Mouse (Mus musculus): ENCODE results near the gene Pkm. TPM values are rescaled to one million over a fixed set of nuclear protein-coding genes. Genes with fewer than 3 reads are reported as not detected.
A peak's percentile ranks its signal among the peaks of the same experiment; 100 is the strongest.

Pkm gene
- polyA plus RNA-seq (2015; fragmentation: Nextera tagmentation; extraction: Ambion mirVana) = 647 and 692 TPM in 2 replicates

DNA sequence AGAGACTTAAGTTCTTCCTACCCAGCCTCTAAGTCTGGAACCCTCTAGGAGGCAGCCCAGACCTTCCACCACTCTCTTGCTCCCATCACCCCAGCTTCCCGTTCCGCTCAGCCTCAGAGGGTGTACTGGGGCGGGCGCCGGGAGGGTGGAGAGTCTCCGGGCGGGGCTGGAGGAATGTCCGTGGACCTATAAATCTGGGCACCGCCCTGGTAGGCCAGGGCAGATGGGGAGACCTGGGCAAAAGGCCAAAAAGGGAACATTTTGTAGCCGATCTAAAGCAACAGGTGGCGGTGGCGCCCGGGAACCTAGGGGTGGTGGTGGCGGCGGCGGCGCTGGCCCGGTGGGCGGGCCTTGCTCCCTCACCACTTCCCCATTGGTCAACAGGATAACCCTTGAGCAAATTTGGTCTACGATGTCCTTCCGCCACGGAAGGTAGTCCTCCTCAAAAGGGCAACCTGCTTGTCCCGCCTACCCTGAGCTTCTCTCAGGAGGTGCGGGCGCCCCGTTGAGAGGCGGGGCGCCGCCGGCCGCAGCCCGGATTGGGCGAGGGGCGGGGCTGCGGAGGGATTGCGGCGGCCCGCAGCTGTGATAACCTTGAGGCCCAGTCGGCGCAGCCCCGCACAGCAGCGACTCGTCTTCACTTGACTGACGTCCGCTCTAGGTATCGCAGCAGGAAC lies at the start of gene Pkm:
TSS of gene Pkm (plus strand) at position 411 of the 677 bp plus-strand sequence.
- peak; percentile 36; the same call in 1 of the 2 replicates for TF ChIP-seq CTCF (IDR thresholded peaks at IDR 0.05; ENCODE audit: low read depth)
- Histone ChIP-seq H3K36me3 (ENCODE audit: insufficient read depth, low read length) (0 out of 2 replicates have a peak, but pooled peaks cover under 1% of the 10 kb centered on the region), H3K4me3 (replicated peaks; ENCODE audit: low read depth, low read length) (peak within 1 kb of the TSS; percentile 76), H3K9me3 (replicated peaks; ENCODE audit: low read length) (no peaks in the 10 kb centered on the region), H3K9ac (ENCODE audit: low read depth, low read length) (peak within 1 kb of the TSS; percentile 74), H3K4me1 (replicated peaks; ENCODE audit: insufficient read depth, low read length) (peaks cover 29% of the 10 kb centered on the region), H3K27me3 (ENCODE audit: insufficient read depth, low read length) (no peaks in the 10 kb centered on the region), H3K27ac (peak within 1 kb of the TSS; percentile 94), H3K4me2 (ENCODE audit: low read length) (peak within 1 kb of the TSS; percentile 70)
- WGBS = 2% methylated on average over 41 of the region's 46 CpGs
- ATAC-seq (replicated peaks; ENCODE audit: low FRiP score, low read depth) = peak; percentile 91
- peak; percentile 97 for DNase-seq (ENCODE audit: low spot score)

GRCm38 (mm10) chr9:59610950-59611349 lies 45.2 kb upstream of the Pkm start:
- no peak overlapping the region for H3K9ac ChIP-seq (ENCODE audit: low read depth, low read length)
- no peaks in the 10 kb centered on the region for H3K4me1 ChIP-seq (replicated peaks; ENCODE audit: insufficient read depth, low read length)
- no peak overlapping the region for H3K4me2 ChIP-seq (ENCODE audit: low read length)
- TF ChIP-seq CTCF (IDR thresholded peaks at IDR 0.05; ENCODE audit: low read depth) = no peak
- 88% methylated on average over 2 of the region's 2 CpGs for WGBS
- ATAC-seq (replicated peaks; ENCODE audit: low FRiP score, low read depth) = no peak
- no peak overlapping the region for H3K27ac ChIP-seq
- DNase-seq (ENCODE audit: low spot score) = no peak
- H3K36me3 ChIP-seq (ENCODE audit: insufficient read depth, low read length) = no peaks in the 10 kb centered on the region
- no peaks in the 10 kb centered on the region for H3K27me3 ChIP-seq (ENCODE audit: insufficient read depth, low read length)
- H3K4me3 ChIP-seq (replicated peaks; ENCODE audit: low read depth, low read length) = no peak overlapping the region
- no peaks in the 10 kb centered on the region for H3K9me3 ChIP-seq (replicated peaks; ENCODE audit: low read length)

- Histone ChIP-seq H3K9me3 (replicated peaks; ENCODE audit: low read length) (no peaks in the 10 kb centered on the region), H3K9ac (ENCODE audit: low read depth, low read length) (no peak overlapping the region), H3K4me1 (replicated peaks; ENCODE audit: insufficient read depth, low read length) (0 out of 2 replicates have a peak, but pooled peaks cover 3% of the 10 kb centered on the region), H3K4me2 (ENCODE audit: low read length) (no peak overlapping the region), H3K4me3 (replicated peaks; ENCODE audit: low read depth, low read length) (no peak overlapping the region), H3K27ac (no peak overlapping the region), H3K36me3 (ENCODE audit: insufficient read depth, low read length) (no peaks in the 10 kb centered on the region), H3K27me3 (ENCODE audit: insufficient read depth, low read length) (no peaks in the 10 kb centered on the region)
- WGBS = 87% methylated on average over 2 of the region's 2 CpGs
- ATAC-seq (replicated peaks; ENCODE audit: low FRiP score, low read depth) (no peak), DNase-seq (ENCODE audit: low spot score) (no peak)
- TF ChIP-seq CTCF (IDR thresholded peaks at IDR 0.05; ENCODE audit: low read depth) = no peak
These were observed 40.4 kb upstream of the Pkm start for GRCm38 (mm10) chr9:59615797-59616196.

- WGBS = 1% methylated on average over 36 of the region's 36 CpGs
These were observed 39.4 kb upstream of the Pkm start, which contains the start of gene Parp6 for GRCm38 (mm10) chr9:59616622-59617306. Gene Parp6, plus strand, starts transcription at chr9:59617284.

DNA sequence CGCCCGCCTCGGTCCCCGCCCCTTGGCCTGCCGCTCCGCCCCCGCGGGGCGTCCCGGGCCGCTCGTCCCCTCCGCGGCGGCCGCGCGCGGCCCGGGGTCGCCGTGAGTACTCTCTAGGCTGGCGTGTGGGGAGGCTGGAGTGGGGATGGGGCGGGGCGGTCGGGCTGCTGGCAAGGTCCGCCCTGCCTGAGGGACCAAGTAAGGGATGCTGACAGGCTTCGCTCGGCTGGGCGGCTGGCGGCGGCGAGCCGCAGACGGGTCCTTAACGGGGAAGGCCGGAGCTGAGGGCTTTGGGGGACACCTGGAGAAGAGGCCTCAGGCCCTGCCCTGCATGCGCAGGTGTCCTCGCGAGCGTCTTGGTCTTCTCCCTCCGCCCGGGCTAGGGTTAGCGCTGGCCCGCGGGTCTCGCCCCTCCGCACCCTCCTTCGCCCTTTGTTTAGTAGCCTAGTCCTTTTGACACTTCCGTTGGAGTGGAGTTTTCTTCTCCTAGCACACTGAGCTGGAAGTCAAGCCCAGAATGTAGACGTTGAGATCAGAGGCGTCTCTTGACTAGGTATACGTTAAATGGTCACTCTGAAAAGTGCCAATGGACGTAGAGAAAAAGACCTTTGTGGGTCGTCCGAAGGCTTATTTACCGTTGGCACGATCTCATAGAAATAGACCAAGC lies 38.7 kb upstream of the Pkm start:
- Histone ChIP-seq H3K4me3 (replicated peaks; ENCODE audit: low read depth, low read length) (peak overlapping the region; percentile 68), H3K27ac (peak overlapping the region; percentile 85), H3K9ac (ENCODE audit: low read depth, low read length) (peak overlapping the region; percentile 86), H3K9me3 (replicated peaks; ENCODE audit: low read length) (no peaks in the 10 kb centered on the region), H3K4me2 (ENCODE audit: low read length) (peak overlapping the region; percentile 60), H3K36me3 (ENCODE audit: insufficient read depth, low read length) (no peaks in the 10 kb centered on the region), H3K4me1 (replicated peaks; ENCODE audit: insufficient read depth, low read length) (0 out of 2 replicates have a peak, but pooled peaks cover 3% of the 10 kb centered on the region), H3K27me3 (ENCODE audit: insufficient read depth, low read length) (no peaks in the 10 kb centered on the region)
- TF ChIP-seq CTCF (IDR thresholded peaks at IDR 0.05; ENCODE audit: low read depth) = no peak
- ATAC-seq (replicated peaks; ENCODE audit: low FRiP score, low read depth) (no peak), DNase-seq (ENCODE audit: low spot score) (no peak)
- WGBS = under 1% methylated on average over 57 of the region's 58 CpGs

More at GRCm38 (mm10) chr9:59616622-59617306, 39.4 kb upstream of the Pkm start, which contains the start of gene Parp6:
- peak within 1 kb of the TSS; percentile 86 for H3K9ac ChIP-seq (ENCODE audit: low read depth, low read length)
- H3K4me1 ChIP-seq (replicated peaks; ENCODE audit: insufficient read depth, low read length) = 0 out of 2 replicates have a peak, but pooled peaks cover 3% of the 10 kb centered on the region
- H3K27ac ChIP-seq = peak within 1 kb of the TSS; percentile 85
- H3K27me3 ChIP-seq (ENCODE audit: insufficient read depth, low read length) = no peaks in the 10 kb centered on the region
- H3K4me3 ChIP-seq (replicated peaks; ENCODE audit: low read depth, low read length) = peak within 1 kb of the TSS; percentile 68
- H3K36me3 ChIP-seq (ENCODE audit: insufficient read depth, low read length) = no peaks in the 10 kb centered on the region
- peak; percentile 100 for ATAC-seq (replicated peaks; ENCODE audit: low FRiP score, low read depth)
- peak; percentile 21; the same call in 1 of the 2 replicates for TF ChIP-seq CTCF (IDR thresholded peaks at IDR 0.05; ENCODE audit: low read depth)
- peak within 1 kb of the TSS; percentile 60 for H3K4me2 ChIP-seq (ENCODE audit: low read length)
- H3K9me3 ChIP-seq (replicated peaks; ENCODE audit: low read length) = no peaks in the 10 kb centered on the region
- peak; percentile 99 for DNase-seq (ENCODE audit: low spot score)

DNA sequence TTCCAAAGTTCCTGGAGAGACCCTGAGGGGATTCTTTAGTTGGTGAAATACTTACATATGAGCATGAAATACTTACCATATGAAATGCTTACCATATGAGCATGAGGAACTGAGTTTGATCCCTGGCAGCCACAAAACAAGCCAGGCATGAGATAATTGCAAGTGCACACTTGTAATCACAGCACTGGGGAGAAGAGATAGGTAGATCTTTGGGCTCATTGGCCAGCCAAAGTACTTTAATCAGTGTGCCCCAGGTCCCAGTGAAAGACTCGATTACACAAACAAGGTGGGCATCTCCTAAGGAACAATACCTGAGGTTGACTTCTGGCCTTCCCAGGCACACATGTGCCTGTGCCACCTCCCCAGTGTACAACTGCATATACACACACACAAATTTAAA lies 17.8 kb upstream of the Pkm start:
- Histone ChIP-seq H3K4me1 (replicated peaks; ENCODE audit: insufficient read depth, low read length) (no peaks in the 10 kb centered on the region), H3K4me3 (replicated peaks; ENCODE audit: low read depth, low read length) (no peak overlapping the region), H3K4me2 (ENCODE audit: low read length) (no peak overlapping the region), H3K9me3 (replicated peaks; ENCODE audit: low read length) (no peaks in the 10 kb centered on the region), H3K27me3 (ENCODE audit: insufficient read depth, low read length) (no peaks in the 10 kb centered on the region), H3K9ac (ENCODE audit: low read depth, low read length) (no peak overlapping the region), H3K36me3 (ENCODE audit: insufficient read depth, low read length) (peaks cover 23% of the 10 kb centered on the region), H3K27ac (no peak overlapping the region)
- 95% methylated on average over 1 of the region's 1 CpGs for WGBS
- DNase-seq (ENCODE audit: low spot score) (no peak), ATAC-seq (replicated peaks; ENCODE audit: low FRiP score, low read depth) (no peak)
- TF ChIP-seq CTCF (IDR thresholded peaks at IDR 0.05; ENCODE audit: low read depth) = no peak

All from kidney, postnatal 0 days (tissue).